Mouse (Mus musculus) erythroblast, embryonic 14.5 days (primary cell): ENCODE data around the gene Cnnm2. TPM values are rescaled to one million over a fixed set of nuclear protein-coding genes. Genes with fewer than 3 reads are reported as not detected.

Experiments
- H3K27me3 ChIP-seq: 2 replicates; pipeline ENCODE4 v1.6.1; 2012; ENCODE audit warnings: inconsistent platforms; ENCODE audit not compliant: control insufficient read depth
- H3K36me3 ChIP-seq: 2 replicates; pipeline ENCODE4 v1.6.1; 2012; ENCODE audit warnings: mild to moderate bottlenecking, inconsistent platforms; ENCODE audit not compliant: control insufficient read depth
- H3K4me1 ChIP-seq: 2 replicates; pipeline ENCODE4 v1.6.1; 2012; ENCODE audit warnings: inconsistent platforms; ENCODE audit not compliant: control insufficient read depth
- H3K4me3 ChIP-seq: replicated peaks from 2 replicates; pipeline ENCODE3; 2012; ENCODE audit warnings: moderate library complexity, mild to moderate bottlenecking, inconsistent platforms
- H3K9me3 ChIP-seq: 2 replicates; pipeline ENCODE4 v1.6.1; 2012; ENCODE audit warnings: low read length, inconsistent platforms, mixed read lengths; ENCODE audit not compliant: control insufficient read depth
- GATA1 ChIP-seq: IDR thresholded peaks from 2 replicates; pipeline ENCODE4 v1.6.1; 2012; ENCODE audit warnings: low read length, inconsistent platforms, mixed read lengths
- TAL1 ChIP-seq: IDR thresholded peaks from 3 replicates; pipeline ENCODE4 v1.6.1; 2012; ENCODE audit warnings: low read length, inconsistent platforms, mixed read lengths
- polyA plus RNA-seq: library from polyadenylated mRNA; stranded (reverse); fragments of >175 nt; gene quantifications from 2 replicates; pipeline ENCODE4 v1.2.3, GENCODE M21; 2012

Gene Cnnm2
- polyA plus RNA-seq, 1 experiment: 4.9 TPM

DNA sequence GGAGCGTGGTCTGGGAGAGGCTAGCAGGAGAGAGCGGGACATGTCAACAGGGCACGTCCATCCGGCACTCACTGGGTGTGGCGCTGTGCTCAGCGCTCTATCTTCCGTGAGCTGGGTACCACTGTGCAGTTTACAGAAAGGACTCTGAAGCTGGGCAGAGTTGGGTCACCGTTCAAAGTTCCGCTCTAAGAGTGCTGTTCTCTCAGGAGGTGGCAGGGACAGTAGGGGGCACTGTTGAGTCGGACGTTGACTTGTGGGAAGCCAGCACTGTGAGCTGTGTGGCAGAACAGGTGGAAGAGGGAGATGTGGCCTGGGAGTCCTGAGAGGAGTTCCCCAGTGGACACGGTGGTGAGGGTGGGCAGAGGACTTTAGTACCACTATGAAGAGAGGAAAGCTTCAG is 114.4 kb downstream of the Cnnm2 start:
- Histone ChIP-seq H3K4me3 (no peak overlapping the region), H3K36me3 (peaks cover 63% of the 10 kb centered on the region), H3K4me1 (peaks cover 7% of the 10 kb centered on the region), H3K9me3 (no peaks in the 10 kb centered on the region), H3K27me3 (no peaks in the 10 kb centered on the region)
- TF ChIP-seq GATA1 (no peak), TAL1 (no peak)

DNA sequence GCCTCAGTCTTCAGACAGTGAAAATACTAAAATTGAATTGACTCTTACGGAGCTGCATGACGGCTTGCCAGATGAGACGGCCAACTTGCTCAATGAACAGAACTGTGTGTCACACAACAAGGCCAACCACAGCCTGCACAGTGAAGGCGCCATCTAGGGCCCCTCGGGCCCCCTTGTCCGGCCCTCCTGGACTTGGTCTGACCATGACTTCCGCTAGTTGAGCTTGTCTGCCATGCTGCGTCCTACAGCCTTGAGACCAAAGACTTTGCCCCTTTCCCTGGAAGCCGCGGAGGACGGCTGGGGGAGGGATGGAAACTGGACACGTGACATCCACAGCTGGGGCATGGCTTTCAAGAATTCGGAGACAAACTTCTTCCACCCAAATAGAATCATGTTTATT is 116.5 kb downstream of the Cnnm2 start:
- Histone ChIP-seq H3K9me3 (no peaks in the 10 kb centered on the region), H3K4me1 (peaks cover 7% of the 10 kb centered on the region), H3K27me3 (no peaks in the 10 kb centered on the region), H3K4me3 (no peak overlapping the region), H3K36me3 (peaks cover 70% of the 10 kb centered on the region)
- TF ChIP-seq TAL1: no peak
- TF ChIP-seq GATA1: no peak

- TF ChIP-seq GATA1: no peak
- no peak for TF ChIP-seq TAL1
- H3K9me3 ChIP-seq: no peaks in the 10 kb centered on the region
- H3K36me3 ChIP-seq: peaks cover 71% of the 10 kb centered on the region
- H3K4me3 ChIP-seq: no peak overlapping the region
- peaks cover 7% of the 10 kb centered on the region for H3K4me1 ChIP-seq
- no peaks in the 10 kb centered on the region for H3K27me3 ChIP-seq
Measured at GRCm38 (mm10) chr19:46878346-46878745, 117.0 kb downstream of the Cnnm2 start.

- no peak overlapping the region for H3K4me3 ChIP-seq
- H3K4me1 ChIP-seq: peaks cover 7% of the 10 kb centered on the region
- H3K27me3 ChIP-seq: no peaks in the 10 kb centered on the region
- H3K36me3 ChIP-seq: peaks cover 80% of the 10 kb centered on the region
- no peaks in the 10 kb centered on the region for H3K9me3 ChIP-seq
- TF ChIP-seq GATA1 (no peak), TAL1 (no peak)
Measured at GRCm38 (mm10) chr19:46879876-46880275, 118.5 kb downstream of the Cnnm2 start.

DNA sequence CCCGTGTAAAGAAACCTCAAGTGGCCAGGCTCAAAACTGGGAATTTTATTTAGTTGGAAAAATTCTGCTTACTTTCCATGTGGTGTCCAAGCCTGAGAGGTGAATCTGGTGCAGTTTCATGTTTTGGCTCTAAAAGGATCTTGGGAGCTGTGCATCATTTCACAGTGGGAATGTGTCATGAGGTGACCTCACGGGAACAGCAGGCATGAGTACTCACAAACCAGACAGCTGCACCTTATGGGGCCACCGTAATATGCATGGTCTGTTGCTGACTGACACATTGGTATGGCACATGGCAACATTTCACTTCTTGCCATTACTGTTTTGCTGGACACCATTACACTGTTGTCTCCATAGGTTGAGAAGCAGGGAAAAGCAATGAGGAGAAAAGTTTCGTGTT is 124.0 kb downstream of the Cnnm2 start:
- Histone ChIP-seq H3K27me3 (no peaks in the 10 kb centered on the region), H3K36me3 (peaks cover 100% of the 10 kb centered on the region), H3K4me3 (no peak overlapping the region), H3K9me3 (no peaks in the 10 kb centered on the region), H3K4me1 (peaks cover 14% of the 10 kb centered on the region)
- TF ChIP-seq TAL1 (no peak), GATA1 (no peak)

GRCm38 (mm10) chr19:46886826-46887225 is 125.4 kb downstream of the Cnnm2 start:
- peaks cover 18% of the 10 kb centered on the region for H3K4me1 ChIP-seq
- TF ChIP-seq TAL1 (no peak), GATA1 (no peak)
- no peak overlapping the region for H3K4me3 ChIP-seq
- no peaks in the 10 kb centered on the region for H3K27me3 ChIP-seq
- peaks cover 100% of the 10 kb centered on the region for H3K36me3 ChIP-seq
- no peaks in the 10 kb centered on the region for H3K9me3 ChIP-seq

GRCm38 (mm10) chr19:46887811-46888527 is 126.6 kb downstream of the Cnnm2 start:
- Histone ChIP-seq H3K36me3 (peaks cover 100% of the 10 kb centered on the region), H3K27me3 (no peaks in the 10 kb centered on the region), H3K4me1 (peaks cover 20% of the 10 kb centered on the region), H3K4me3 (no peak overlapping the region), H3K9me3 (no peaks in the 10 kb centered on the region)
- TF ChIP-seq TAL1: no peak
- no peak for TF ChIP-seq GATA1

GRCm38 (mm10) chr19:46889666-46890065 is 128.3 kb downstream of the Cnnm2 start:
- H3K4me3 ChIP-seq: no peak overlapping the region
- peaks cover 22% of the 10 kb centered on the region for H3K4me1 ChIP-seq
- H3K27me3 ChIP-seq: no peaks in the 10 kb centered on the region
- no peak for TF ChIP-seq GATA1
- TF ChIP-seq TAL1: no peak
- H3K36me3 ChIP-seq: peaks cover 95% of the 10 kb centered on the region
- H3K9me3 ChIP-seq: no peaks in the 10 kb centered on the region

- H3K4me3 ChIP-seq: no peak overlapping the region
Measured at GRCm38 (mm10) chr19:46890657-46891056, 129.3 kb downstream of the Cnnm2 start.

More at GRCm38 (mm10) chr19:46890657-46891056, 129.3 kb downstream of the Cnnm2 start:
- TF ChIP-seq GATA1: no peak
- no peak for TF ChIP-seq TAL1
- Histone ChIP-seq H3K36me3 (peaks cover 95% of the 10 kb centered on the region), H3K4me1 (peaks cover 22% of the 10 kb centered on the region), H3K27me3 (no peaks in the 10 kb centered on the region), H3K9me3 (no peaks in the 10 kb centered on the region)
